Mouse (Mus musculus) lung, adult 2 months (tissue): ENCODE measurements around the gene Mbd5.

ENCODE experiments used
- CTCF ChIP-seq: fragments of 200-500 bp; IDR thresholded peaks from 2 replicates; pipeline ENCODE4 v1.5.1; 2011; ENCODE audit warnings: mild to moderate bottlenecking, low read length, control low read depth; ENCODE audit not compliant: insufficient read depth
- POLR2A ChIP-seq: fragments of 200-500 bp; IDR thresholded peaks from 2 replicates; pipeline ENCODE4 v1.6.1; 2011; ENCODE audit warnings: low read depth, mild to moderate bottlenecking, control low read depth, low read length, borderline replicate concordance; ENCODE audit errors: extremely low read depth

GRCm38 (mm10) chr2:48950252-48950315 lies 776 bp downstream of the Mbd5 start, which contains the start of gene Orc4:
- no peak for TF ChIP-seq CTCF
- no peak for TF ChIP-seq POLR2A
